Mouse (Mus musculus) gastrocnemius, postnatal 25 days (tissue): ENCODE results near the gene Tob2. TPM values are rescaled to one million over a fixed set of nuclear protein-coding genes. Genes with fewer than 3 reads are reported as not detected.

Experiments used
- DNase-seq: peaks from one replicate; pipeline ENCODE4 v3.0.0; 2022
- total RNA-seq, 2 experiments: library from RNA; stranded (reverse); gene quantifications; 1 replicate in 1 of 2; 2 replicates in 1 of 2; pipeline ENCODE4 v1.2.3; 2021

Tob2 gene
- total RNA-seq, 2 experiments from 2014 or later = 47.4 to 85.8 TPM

GRCm38 (mm10) chr15:81836966-81837920, 21.4 kb downstream of the Tob2 start:
- DNase-seq = no peak

GRCm38 (mm10) chr15:81836124-81836821, 22.3 kb downstream of the Tob2 start:
- DNase-seq = peak; percentile 96

GRCm38 (mm10) chr15:81835007-81835880, 23.4 kb downstream of the Tob2 start:
- peak; percentile 73 for DNase-seq

GRCm38 (mm10) chr15:81834171-81834841, 24.3 kb downstream of the Tob2 start:
- DNase-seq = peak; percentile 91

GRCm38 (mm10) chr15:81833481-81833880, 25.1 kb downstream of the Tob2 start:
- DNase-seq = no peak

- DNase-seq = no peak
Measured at GRCm38 (mm10) chr15:81832219-81832618, 26.4 kb downstream of the Tob2 start.

GRCm38 (mm10) chr15:81831136-81831825, 27.3 kb downstream of the Tob2 start:
- peak; percentile 91 for DNase-seq

- no peak for DNase-seq
Measured at GRCm38 (mm10) chr15:81830530-81830929, 28.1 kb downstream of the Tob2 start.

GRCm38 (mm10) chr15:81829208-81829580, 29.4 kb downstream of the Tob2 start:
- DNase-seq = no peak

- DNase-seq = peak; percentile 60
Measured at GRCm38 (mm10) chr15:81828426-81829207, 30.0 kb downstream of the Tob2 start.

GRCm38 (mm10) chr15:81824832-81825231, 33.8 kb downstream of the Tob2 start:
- DNase-seq = no peak

- DNase-seq = no peak
Measured at GRCm38 (mm10) chr15:81822631-81823030, 36.0 kb downstream of the Tob2 start.

- no peak for DNase-seq
Measured at GRCm38 (mm10) chr15:81818404-81818803, 40.2 kb downstream of the Tob2 start.

GRCm38 (mm10) chr15:81814716-81815370, 43.8 kb downstream of the Tob2 start:
- no peak for DNase-seq

GRCm38 (mm10) chr15:81813986-81814705, 44.5 kb downstream of the Tob2 start:
- no peak for DNase-seq

GRCm38 (mm10) chr15:81812696-81813631, 45.6 kb downstream of the Tob2 start:
- no peak for DNase-seq

GRCm38 (mm10) chr15:81812287-81812686, 46.3 kb downstream of the Tob2 start:
- DNase-seq = no peak

GRCm38 (mm10) chr15:81811599-81811996, 47.0 kb downstream of the Tob2 start:
- DNase-seq = no peak
